Mouse (Mus musculus) induced T-regulatory cell, adult 2 months (primary cell): ENCODE data around the gene Vwa7.

ENCODE experiments used
- DNase-seq: peaks from one replicate; pipeline ENCODE4 v3.0.0-alpha.2; 2012; ENCODE audit warnings: low read depth

Vwa7 gene

DNA sequence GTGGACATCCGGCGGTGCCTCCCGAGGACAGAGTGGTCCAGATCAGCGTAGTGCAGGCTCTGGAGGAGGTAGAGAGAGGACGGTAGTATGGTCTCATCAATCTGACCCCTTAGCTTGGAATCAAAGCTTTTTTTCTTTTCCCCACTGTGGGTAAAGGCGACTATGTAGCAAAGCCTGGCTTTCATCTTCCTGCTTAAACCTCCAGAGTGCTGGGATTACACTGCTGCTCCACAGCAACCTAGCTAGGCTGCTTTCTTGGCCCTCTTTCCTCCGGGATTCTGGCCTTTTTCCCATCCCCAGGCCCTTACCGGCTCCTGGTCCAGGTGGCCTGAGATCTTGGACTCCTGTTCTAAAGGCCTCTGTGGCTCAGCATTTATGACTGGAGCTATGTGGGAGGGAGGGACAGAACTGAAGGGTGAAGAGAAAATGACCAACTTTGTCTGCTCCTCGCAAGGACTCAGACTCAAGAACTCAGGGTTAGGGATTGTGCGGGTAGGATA, 48.0 kb downstream of the Vwa7 start:
- DNase-seq: no peak

DNA sequence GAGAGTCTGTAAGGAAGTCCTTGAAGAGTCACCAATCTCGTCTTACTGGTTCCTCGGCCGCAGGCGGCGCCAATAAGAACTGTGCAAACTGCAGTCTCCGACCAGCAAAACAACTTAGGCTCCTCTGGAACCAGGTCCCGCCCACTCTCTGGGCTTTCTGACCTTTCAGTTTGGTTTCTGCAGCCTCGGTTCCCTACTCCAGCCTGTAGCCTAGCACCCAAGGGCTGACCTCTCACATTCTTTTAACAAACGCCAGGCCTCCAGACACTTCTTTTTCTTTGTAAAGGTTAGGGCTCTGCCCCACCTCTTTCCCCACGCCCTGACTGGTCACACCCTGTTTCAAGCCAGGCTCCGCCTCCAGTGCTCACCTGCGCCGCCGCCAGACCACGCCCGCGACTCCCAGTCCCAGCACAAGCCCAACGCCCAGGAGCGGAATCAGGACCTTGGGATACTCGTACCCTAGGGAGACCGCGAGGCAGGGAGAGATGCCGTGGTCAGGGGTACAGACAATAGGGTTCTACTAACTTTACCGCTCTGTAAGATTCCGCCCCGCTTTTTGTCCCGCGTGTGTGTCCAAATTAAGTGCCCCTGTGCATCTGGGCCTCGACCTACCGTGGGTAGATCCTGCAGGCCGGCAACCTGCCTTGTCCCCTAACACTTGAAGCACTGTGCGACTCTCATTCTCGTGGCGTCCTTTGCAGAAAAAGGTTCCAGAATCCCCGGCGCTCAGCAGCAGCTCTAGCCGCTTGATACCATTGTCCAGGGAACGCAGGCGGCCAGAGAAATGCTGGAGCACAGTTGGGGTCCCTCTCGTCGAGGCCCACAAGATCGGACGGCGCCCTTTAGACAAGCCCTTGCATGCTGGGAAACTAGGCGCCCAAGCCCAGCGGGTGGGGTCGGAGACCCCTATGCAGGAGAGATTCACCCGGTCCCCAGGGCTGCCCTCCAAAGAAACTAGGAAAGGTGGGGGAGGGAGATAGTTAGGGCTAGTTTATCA, 48.9 kb downstream of the Vwa7 start, which contains the start of gene Ly6g6c:
TSS of gene Ly6g6c (plus strand) at position 438 of the 997 bp plus-strand sequence.
- peak; percentile 66 for DNase-seq

DNA sequence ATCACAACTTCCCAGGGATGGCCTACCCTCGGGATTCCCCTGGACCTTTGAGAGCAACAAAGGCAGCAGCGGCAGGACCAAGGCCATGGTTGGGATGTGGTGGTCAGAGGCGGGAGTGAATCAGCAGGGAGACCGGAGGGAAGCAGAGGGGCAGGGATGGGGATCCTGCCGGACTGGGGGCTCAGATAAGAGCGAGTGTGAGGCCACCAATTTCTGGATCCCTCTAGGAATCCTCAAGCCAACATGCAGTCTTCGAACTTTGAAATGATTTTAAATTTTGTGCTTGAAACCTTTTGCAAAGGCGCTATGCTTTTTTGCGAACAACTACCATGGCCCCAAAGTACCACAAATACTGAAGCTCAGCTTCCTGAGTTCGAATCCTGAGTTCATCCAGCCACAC, 49.7 kb downstream of the Vwa7 start, which contains the start of gene Mpig6b:
TSS of gene Mpig6b (minus strand) at position 101 of the 400 bp plus-strand sequence.
- DNase-seq: no peak

DNA sequence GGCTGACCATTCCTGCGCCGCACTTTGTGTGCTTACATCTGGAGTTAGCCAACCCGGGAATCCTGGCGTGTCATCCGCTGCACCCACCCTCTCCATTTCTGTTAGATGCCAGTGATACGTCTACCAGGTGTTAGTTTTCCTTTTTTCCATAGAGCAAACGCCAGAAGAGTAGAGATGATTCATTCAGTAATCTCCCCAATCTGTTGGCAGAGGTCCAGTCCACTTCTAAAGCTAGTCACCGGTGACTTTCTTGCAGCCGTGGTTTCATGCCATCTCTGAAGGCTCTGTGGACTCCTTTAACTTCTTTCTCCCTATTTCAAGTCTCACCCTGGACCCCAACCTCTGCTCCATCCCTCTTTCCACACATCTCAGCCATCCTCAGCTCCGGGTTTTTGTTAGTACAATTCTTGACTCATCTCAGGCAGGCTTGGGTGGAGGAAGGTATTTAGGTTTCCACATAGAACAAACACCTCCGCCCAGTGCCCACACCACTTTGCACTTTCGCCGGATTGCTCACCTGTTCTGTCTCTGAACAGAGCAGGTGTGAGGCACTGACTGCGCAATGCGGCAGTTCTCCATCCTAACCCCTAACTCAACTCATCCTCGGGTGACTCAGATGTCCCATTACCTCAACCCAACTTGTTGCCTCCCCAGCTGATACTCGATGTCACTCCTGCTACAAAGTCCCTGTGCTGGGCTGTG, 52.0 kb downstream of the Vwa7 start:
- DNase-seq: no peak

DNA sequence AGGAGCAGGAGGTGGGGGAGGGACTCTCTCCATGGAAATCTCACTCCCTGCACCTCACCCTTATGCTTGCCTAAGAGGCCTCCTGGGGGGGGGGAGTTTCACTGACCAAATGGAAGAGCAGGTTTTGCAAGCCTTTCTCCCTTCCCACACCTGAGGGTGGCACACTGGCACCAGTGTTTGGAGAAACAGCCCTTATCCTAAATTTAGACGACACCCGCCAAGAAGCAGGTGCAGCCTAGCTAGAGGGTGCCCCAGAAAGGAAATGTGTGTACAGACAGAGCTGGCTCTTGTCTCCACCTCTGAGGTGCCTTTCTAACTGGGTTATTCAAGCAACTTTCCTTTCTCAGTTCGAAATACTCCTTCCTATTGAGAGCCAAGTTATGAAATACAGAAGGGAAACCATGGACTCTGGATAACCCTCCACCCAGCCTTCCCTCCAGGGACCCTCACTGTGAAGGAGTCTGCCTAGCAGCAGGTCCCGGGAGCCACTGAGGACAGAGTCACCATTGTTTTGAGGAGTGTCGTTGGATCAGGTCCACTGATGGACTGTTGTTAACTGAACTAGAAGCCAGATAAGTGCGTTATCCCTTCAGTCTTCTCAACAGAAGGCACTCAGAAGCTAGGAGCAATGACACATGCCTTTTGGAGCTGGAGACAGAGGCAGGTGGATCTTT, 54.3 kb downstream of the Vwa7 start:
- no peak for DNase-seq

DNA sequence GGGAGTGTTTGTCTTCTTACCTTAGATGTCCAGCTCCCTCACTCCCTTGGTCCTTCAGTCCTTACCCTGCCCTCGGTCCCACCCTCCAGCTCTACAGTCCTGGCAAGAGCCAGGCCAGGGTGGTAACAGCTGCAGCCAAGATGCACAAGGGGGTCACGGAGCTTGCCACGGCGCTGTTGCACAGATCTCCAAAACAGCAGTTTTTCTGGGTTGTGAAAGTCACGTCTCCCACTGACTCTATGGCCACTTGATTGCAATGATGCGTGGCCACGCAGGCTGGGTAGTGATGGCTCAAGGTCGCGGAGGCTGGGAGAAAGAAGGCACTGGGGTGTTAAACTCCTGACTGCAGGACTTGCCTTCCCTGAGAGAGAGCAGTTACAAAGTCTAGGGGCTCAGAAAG, 55.1 kb downstream of the Vwa7 start:
- no peak for DNase-seq

DNA sequence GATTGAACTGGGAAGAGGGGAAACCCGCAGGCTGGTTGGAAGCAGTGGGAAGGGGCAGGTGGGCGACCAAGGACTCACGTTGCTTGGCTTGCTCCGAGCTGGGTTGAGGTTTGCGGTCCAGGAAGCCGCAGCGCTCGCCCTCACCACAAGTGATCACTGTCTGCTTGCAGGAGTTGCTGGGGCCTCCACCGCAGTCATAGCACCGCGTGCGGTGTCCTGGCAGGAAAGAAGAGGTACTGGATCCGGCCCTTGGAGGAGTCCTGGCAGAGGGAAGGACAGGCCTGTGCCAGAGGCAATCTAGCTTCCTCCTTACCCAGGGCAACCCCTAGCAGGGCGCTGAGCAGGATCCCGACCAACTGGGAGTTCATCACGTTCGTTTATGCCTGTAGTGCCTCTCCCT, 57.7 kb downstream of the Vwa7 start:
- no peak for DNase-seq
